Mouse (Mus musculus) testis, adult 2 months (tissue): ENCODE data around the gene C2cd4a. TPM values are rescaled to one million over a fixed set of nuclear protein-coding genes. Genes with fewer than 3 reads are reported as not detected.

Source experiments
- H3K27ac ChIP-seq: fragments of 200-500 bp; 2 replicates; pipeline ENCODE4 v1.5.1; 2012; ENCODE audit warnings: low read depth, low read length; ENCODE audit not compliant: control insufficient read depth, insufficient read depth
- H3K27me3 ChIP-seq: fragments of 200-500 bp; 2 replicates; pipeline ENCODE4 v1.6.1; 2012; ENCODE audit warnings: mild to moderate bottlenecking, low read length, moderate library complexity; ENCODE audit not compliant: control insufficient read depth, insufficient read depth
- H3K36me3 ChIP-seq: fragments of 200-500 bp; 2 replicates; pipeline ENCODE4 v1.6.1; 2012; ENCODE audit warnings: mild to moderate bottlenecking, low read length; ENCODE audit not compliant: control insufficient read depth, insufficient read depth
- H3K4me1 ChIP-seq: fragments of 200-500 bp; 2 replicates; pipeline ENCODE4 v1.6.1; 2012; ENCODE audit warnings: low read length; ENCODE audit not compliant: control insufficient read depth, insufficient read depth
- H3K4me3 ChIP-seq: fragments of 200-500 bp; 2 replicates; pipeline ENCODE4 v1.5.1; 2012; ENCODE audit warnings: low read depth, mild to moderate bottlenecking, low read length, moderate library complexity, mixed read lengths; ENCODE audit not compliant: control insufficient read depth
- CTCF ChIP-seq: fragments of 200-500 bp; IDR thresholded peaks from 2 replicates; pipeline ENCODE4 v1.5.1; 2012; ENCODE audit warnings: low read depth, mild to moderate bottlenecking, inconsistent platforms, low read length, moderate library complexity; ENCODE audit not compliant: control insufficient read depth, insufficient read depth, insufficient replicate concordance
- POLR2A ChIP-seq: fragments of 200-500 bp; IDR thresholded peaks from 2 replicates; pipeline ENCODE4 v1.6.1; 2012; ENCODE audit warnings: low read depth, mild to moderate bottlenecking, inconsistent platforms, low read length, moderate library complexity; ENCODE audit not compliant: control insufficient read depth
- polyA plus RNA-seq: library from polyadenylated mRNA; depleted of rRNA; stranded (reverse); fragments of >200 nt; gene quantifications from 2 replicates; pipeline ENCODE4 v1.2.3, GENCODE M21; 2012; rRNA removed

C2cd4a gene
- 0.10 and 0.30 TPM in 2 replicates for polyA plus RNA-seq

- peak within 1 kb of the TSS; percentile 63 for H3K4me3 ChIP-seq
- TF ChIP-seq POLR2A (no peak), CTCF (no peak)
- H3K4me1 ChIP-seq = peaks cover 8% of the 10 kb centered on the region
- no peaks in the 10 kb centered on the region for H3K27me3 ChIP-seq
- no peaks in the 10 kb centered on the region for H3K36me3 ChIP-seq
- no peak within 1 kb of the TSS for H3K27ac ChIP-seq
Measured at GRCm38 (mm10) chr9:67832046-67832605, at the start of gene C2cd4a. Gene C2cd4a, minus strand, starts transcription at chr9:67832330.

- H3K36me3 ChIP-seq = no peaks in the 10 kb centered on the region
- no peak overlapping the region for H3K27ac ChIP-seq
- H3K4me3 ChIP-seq = no peak overlapping the region
- no peaks in the 10 kb centered on the region for H3K4me1 ChIP-seq
- TF ChIP-seq CTCF (no peak), POLR2A (no peak)
- H3K27me3 ChIP-seq = no peaks in the 10 kb centered on the region
Measured at GRCm38 (mm10) chr9:67878197-67878769, 46.2 kb upstream of the C2cd4a start.

- no peak overlapping the region for H3K27ac ChIP-seq
- no peaks in the 10 kb centered on the region for H3K27me3 ChIP-seq
- no peaks in the 10 kb centered on the region for H3K4me1 ChIP-seq
- TF ChIP-seq POLR2A = no peak
- no peak for TF ChIP-seq CTCF
- no peak overlapping the region for H3K4me3 ChIP-seq
- H3K36me3 ChIP-seq = no peaks in the 10 kb centered on the region
Measured at GRCm38 (mm10) chr9:67877081-67877718, 45.1 kb upstream of the C2cd4a start.

- TF ChIP-seq POLR2A (no peak), CTCF (peak; percentile 12; the same call in 1 of the 2 replicates)
- no peaks in the 10 kb centered on the region for H3K4me1 ChIP-seq
- no peak overlapping the region for H3K27ac ChIP-seq
- no peak overlapping the region for H3K4me3 ChIP-seq
- H3K27me3 ChIP-seq = no peaks in the 10 kb centered on the region
- H3K36me3 ChIP-seq = no peaks in the 10 kb centered on the region
Measured at GRCm38 (mm10) chr9:67875337-67875736, 43.2 kb upstream of the C2cd4a start.

- TF ChIP-seq CTCF = no peak
- TF ChIP-seq POLR2A = no peak
- Histone ChIP-seq H3K4me3 (no peak overlapping the region), H3K27ac (no peak overlapping the region), H3K36me3 (no peaks in the 10 kb centered on the region), H3K27me3 (no peaks in the 10 kb centered on the region), H3K4me1 (no peaks in the 10 kb centered on the region)
Measured at GRCm38 (mm10) chr9:67874522-67875222, 42.5 kb upstream of the C2cd4a start.

- no peak for TF ChIP-seq CTCF
- no peak for TF ChIP-seq POLR2A
- H3K27ac ChIP-seq = no peak overlapping the region
- no peaks in the 10 kb centered on the region for H3K4me1 ChIP-seq
- H3K27me3 ChIP-seq = no peaks in the 10 kb centered on the region
- no peaks in the 10 kb centered on the region for H3K36me3 ChIP-seq
- no peak overlapping the region for H3K4me3 ChIP-seq
Measured at GRCm38 (mm10) chr9:67869691-67870450, 37.7 kb upstream of the C2cd4a start.
